Mouse (Mus musculus) embryo, embryonic 10.5 days (tissue): ENCODE results near the gene Ddx28.
"Not testable (repeated sequence)": the region's sequence is repeated elsewhere in the genome, so short reads cannot be mapped to it uniquely, and the experiment has no call there.

Experiments used
- DNase-seq: peaks from one replicate; pipeline ENCODE4 v3.0.0-alpha.2; 2015; ENCODE audit warnings: low spot score

The Ddx28 gene

DNA sequence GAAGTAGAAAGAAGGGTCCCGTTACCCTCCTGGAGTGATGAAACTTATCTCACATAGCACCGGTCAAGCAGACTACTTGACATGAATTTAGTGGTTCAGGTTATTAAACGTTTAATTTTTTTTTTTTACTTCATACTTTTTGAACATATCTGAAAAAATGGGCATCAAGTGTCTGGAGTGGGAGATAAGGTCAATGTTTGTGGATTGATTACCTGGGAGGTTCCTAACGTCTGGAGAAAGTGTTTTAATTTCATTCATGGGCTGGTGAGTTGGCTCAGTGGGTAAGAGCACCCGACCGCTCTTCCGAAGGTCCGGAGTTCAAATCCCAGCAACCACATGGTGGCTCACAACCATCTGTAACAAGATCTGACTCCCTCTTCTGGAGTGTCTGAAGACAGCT is 521 bp upstream of the Ddx28 start:
- not testable (repeated sequence) for DNase-seq

DNA sequence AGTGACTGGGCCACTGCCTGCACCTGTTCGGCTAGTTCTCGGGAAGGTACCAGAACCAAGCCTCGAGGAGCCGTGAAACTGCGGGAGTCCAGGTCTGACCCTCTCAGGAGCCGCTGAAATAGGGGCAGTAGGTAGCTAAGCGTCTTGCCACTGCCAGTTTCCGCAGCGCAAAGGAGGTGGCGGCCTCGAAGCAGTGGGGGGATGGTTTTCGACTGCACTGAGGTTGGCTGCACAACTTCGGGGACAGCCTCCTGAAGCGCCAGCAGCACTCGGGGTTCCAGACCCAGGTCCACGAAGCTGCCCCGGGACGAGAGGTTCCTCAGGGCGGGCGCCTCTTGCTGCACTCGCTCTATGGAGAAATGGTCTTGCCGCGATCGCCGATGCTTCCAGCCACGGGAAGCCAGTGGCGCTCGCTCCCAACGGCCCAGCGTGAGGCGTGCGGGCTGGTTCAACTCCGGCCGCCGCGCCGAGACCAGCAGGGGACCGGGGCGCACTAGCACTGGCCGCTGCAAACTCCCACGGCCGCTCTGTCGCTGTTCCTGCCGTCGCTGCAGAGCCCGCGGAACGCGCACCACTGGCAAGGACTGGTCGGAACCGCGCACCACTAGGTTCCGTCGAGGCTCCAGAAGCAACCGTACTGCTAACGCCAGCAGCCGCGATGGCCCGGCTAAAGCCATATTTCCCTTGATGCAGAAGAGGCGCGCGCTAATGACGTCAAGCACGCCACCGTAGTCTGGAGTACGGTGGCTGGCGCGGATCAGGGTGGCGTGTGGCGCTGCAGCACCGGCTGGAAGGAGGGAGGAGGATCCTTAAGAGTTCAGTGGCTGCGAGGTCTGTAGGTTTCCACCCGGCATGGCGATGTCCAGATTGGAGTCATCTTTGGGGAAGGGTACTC is 687 bp downstream of the Ddx28 start:
- DNase-seq, result peak; percentile 96

DNA sequence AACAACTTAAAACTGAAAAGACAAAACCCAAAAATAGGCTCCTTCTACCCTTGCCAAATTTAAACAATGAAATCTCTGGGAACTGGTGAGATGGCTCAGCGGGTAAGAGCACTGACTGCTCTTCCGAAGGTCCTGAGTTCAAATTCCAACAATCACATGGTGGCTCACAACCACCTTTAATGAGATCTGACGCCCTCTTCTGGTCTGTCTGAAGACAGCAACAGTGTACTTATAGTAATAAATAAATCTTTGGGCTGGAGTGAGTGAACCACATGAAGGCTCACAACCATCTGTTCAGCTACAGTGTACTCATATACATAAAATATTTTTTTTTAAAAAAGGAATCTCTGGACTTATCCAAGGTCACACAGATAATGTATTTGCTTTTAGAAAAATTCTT is 3.8 kb downstream of the Ddx28 start:
- DNase-seq, result not testable (repeated sequence)

DNA sequence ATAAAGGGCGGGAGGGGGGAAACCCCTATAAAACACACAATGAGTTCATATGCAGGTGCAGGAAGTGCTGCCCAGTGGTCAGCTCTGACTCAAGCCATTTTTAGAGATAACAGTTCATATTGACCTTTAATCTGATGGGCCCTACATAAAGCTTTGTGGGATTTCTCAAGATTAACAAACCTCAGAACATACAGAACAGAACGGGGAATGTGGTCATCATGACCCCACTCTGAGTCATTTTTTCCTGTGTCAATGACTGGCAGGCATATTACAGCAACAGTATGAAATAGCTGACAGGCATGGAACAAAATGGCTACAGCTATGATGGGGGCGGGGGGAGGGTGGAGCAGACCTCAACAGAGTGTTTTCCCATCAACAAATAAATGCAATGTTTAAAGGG is 4.5 kb downstream of the Ddx28 start:
- no peak for DNase-seq

DNA sequence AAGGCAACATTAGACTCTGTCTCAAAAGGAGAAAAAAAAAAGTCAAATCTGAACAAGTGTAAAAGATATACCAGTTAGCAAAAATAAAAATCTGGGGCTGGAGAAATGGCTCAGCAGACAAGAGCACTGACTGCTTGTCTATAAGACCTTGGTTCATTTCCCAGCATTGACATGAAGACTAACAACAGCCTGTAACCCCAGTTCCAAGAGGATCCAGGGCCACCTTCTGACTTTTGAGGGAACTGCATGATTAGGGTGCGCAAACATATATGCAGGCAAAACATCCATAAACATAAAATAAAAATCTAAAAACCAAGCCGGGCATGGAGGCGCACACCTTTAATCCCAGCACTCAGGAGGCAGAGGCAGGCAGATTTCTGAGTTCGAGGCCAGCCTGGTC is 5.3 kb downstream of the Ddx28 start:
- DNase-seq, result no peak

DNA sequence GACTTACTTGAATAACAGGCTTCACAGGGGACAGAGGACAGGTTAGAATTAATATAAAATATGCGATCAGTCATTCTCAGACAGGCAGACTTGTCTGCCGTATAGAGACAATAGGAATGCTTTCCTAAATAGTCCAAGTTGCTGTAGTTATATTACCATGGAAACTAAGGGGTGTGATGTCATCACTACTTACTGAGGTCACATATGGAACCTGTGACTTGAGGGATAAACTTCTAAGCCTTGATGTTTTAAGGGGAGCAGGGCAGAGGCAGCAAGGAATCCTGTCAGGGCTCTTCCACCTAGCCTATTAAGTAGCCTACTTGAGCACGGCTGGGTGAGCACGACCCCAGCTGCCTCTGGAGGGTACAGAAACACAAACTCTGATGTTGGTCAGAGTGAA is 5.8 kb downstream of the Ddx28 start, which contains the start of gene Dpep2nb:
Gene Dpep2nb (minus strand): TSS at position 101 of the 400 bp plus-strand sequence.
- DNase-seq, result no peak

DNA sequence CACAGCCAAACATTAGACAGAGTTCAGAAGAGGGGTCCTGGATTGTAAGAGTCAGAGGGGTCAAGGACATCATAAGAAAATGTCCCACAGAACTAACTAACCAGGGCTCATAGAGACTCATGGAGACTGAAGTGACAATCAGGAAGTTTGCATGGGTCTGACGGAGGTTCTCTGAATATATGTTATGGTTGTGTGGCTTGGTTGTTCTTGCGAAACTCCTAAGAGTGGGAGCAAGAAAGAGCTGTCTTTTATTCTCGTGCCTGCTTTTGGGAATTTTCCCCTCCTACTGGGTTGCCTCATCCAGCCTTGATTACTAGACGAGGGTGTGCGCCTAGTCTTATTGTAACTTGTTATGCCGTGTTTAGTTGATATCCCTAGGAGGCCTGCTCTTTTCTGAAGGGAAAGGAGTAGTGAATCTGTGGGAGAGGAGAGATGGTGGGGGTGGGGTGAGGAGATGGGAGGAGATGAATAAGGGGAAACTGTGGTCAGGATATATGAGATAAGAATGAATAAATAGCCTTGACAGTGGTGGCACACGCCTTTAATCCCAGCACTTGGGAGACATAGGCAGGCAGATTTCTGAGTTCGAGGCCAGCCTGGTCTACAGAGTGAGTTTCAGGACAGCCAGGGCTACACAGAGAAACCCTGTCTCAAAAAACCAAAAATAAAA is 7.0 kb downstream of the Ddx28 start:
- DNase-seq, result no peak

DNA sequence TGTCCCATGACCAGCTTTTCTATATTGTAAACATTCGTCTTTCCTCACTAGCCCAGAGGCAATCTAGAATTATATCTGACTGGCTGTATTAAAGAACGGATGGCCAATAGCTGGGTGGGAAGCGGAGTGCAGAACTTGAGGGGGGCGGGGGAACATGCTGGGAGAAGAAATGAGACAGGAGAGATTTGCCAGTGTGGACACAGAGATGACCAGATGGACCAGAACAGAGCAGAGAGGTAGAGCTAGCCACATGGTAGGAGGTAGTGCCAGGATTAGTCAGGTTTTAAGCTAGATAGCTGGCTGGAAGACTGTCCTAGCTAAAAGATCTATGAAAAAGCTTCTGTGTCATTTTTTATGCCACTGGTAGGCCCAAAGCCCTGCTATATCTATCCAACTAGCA is 9.8 kb downstream of the Ddx28 start:
- no peak for DNase-seq

DNA sequence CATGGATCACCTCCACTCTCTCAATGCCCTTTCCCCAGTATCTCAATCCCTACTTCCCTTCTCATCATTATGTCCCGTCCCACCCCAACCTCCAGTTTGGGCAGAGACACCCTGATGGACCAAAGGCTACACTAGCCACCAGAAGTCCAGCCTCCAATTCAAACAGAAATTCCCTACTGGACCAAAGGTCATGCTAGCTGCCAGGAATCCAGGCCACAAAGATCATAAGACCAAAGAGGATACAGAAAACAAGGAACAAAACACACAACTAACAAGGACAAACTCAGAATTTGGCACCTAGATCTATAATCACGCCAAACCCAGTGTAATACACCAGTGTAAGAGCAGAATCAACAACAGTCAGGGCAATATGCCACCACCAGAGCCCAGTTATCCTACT is 12.7 kb downstream of the Ddx28 start:
- DNase-seq, result no peak

DNA sequence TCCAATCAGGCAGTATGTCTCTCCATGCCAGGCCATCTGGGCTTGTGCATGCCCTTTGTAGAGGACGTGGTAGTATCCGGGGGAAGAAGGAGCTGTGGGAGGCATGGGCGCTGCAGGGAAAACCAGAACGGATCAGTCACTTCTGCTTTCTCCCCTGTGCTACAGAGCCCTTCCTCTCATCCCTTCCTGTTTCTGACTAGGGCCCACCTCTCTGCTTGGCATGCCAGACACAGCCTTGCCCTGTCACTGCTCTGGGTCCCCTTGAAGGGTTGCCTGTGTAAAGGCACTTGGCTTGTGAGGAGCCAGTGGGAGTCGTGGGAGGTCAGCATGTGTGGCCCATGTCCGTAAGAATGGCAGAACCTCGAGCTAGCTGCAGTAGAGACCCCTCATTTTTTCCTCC is 15.3 kb downstream of the Ddx28 start:
- DNase-seq, result no peak

DNA sequence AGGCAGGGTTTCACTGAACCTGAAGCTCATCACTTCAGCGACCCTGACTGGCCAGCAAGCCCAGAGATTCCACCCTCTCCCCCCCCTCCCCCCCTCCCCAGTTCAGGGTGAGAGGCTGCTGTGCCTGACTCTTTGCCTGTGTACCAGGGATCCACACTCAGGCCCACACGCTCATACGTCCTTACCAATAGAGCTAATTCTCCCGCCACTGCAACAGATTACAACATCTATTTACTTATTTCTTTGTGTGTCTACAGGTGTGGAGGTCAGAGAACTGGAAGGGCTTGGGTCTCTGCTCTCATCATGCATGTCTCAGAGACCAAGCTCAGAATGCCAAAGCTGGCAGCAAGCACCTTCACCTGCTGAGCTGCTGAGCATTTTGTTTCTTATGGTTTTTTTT is 18.5 kb downstream of the Ddx28 start:
- no peak for DNase-seq

DNA sequence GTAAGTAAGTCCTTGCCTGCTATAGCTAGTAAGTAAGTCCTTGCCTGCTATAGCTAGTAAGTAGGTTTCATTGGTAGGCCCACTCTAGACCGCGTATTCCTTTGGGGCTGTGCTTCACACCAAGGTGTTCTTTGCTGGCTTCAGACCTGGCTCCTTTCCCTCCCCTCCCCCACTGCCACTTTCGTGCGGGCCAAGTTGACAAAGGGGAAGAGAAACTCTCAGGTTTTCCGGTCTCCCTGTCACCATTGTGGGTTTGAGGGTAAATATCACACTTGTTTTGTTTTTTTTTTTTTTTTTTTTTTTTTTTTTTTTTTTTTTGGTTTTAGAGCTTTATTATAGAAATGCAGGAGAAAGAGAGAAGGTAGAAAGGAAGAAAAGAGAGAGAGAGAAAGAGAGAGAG is 19.2 kb downstream of the Ddx28 start:
- DNase-seq, result no peak

DNA sequence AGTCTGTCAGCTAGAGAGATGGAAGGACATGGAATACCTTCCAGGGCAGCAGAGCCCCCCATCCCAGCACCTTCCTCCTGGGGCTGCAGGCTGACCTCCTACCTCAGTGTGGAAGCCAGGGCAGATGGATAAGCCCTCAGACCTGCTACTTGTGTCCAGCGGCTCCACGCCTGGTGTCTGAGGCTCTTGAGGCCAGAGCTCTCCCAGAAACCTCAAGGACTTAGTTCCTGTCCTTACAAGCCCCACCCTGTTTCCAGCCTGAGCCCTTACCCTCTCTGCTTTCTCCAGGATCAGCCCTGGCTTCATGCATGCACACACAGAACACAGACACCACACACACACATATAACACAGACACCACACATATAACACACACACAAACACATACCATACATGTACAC is 20.1 kb downstream of the Ddx28 start:
- DNase-seq, result no peak

DNA sequence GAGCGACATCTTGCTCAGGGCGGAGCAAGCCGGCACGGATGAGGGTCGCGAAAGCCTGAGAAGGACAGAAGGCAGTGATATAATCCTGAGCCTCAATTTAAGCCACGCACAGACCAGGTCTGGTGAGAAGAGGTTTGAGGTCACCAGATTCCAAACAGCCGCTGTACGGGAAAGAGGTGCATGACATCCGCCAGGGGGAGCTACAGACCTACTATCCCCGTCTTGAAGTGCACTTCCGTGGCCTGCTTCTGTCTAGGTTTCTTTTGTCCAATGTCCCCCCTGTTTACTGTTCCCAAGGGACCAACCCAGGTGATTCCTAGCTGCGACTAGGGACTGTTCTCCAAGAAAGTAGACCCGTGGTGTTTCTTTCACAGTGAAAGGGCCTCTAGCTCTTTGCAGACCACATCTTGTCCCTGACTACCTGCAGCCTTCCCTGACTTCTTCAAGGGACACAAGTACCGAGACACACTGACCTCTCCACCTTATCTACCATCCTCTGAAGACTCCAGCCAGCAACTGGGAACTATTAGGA is 20.8 kb downstream of the Ddx28 start, which contains the start of gene Dus2:
Gene Dus2 (plus strand): TSS at position 482 of the 532 bp plus-strand sequence.
- DNase-seq, result peak; percentile 94

DNA sequence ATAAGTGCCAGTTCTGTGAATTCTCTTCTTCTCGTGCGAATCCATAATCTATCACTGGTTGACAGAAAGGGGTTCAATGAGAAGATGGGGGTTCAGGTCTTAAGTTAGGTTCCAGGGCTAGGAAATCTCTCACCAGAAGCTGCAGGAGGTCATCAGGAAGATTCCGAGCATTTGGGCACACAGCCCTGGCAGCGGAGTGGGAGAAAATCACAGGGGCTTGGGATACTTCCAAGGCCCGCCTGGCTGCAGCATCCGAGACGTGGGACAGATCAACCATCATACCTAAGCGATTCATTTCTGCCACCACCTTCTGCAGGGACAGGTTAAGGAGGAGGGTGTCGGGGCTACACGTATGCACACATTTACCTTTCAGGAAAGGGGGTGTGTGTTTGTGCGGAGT is 23.1 kb downstream of the Ddx28 start:
- DNase-seq, result no peak

DNA sequence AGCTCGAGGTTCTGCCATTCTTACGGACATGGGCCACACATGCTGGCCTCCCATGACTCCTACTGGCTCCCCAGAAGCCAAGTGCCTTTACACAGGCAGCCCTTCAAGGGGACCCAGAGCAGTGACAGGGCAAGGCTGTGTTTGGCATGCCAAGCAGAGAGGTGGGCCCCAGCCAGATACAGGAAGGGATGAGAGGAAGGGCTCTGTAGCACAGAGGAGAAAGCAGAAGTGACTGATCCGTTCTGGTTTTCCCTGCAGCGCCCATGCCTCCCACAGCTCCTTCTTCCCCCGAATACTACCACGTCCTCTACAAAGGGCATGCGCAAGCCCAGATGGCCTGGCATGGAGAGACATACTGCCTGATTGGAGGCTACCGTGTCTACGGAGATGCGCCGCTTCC is 28.3 kb downstream of the Ddx28 start:
- DNase-seq, result not testable (repeated sequence)

DNA sequence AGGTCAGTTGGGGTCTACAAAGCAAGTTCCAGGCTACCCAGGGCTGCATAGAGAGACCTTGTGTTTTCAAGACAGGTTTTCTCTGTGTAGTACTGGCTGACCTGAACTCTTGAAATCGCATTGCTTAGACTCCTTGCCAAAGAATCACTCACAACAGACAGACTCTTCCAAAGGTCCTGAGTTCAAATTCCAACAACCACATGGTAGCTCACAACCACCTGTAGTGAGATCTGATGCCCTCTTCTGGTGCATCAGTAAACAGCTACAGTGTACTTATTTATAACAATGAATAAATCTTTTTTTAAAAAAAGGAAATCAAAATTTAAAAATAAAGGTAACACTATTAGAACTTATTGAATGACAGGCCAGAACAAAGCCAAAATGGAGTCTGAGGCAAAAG is 30.5 kb downstream of the Ddx28 start:
- no peak for DNase-seq

DNA sequence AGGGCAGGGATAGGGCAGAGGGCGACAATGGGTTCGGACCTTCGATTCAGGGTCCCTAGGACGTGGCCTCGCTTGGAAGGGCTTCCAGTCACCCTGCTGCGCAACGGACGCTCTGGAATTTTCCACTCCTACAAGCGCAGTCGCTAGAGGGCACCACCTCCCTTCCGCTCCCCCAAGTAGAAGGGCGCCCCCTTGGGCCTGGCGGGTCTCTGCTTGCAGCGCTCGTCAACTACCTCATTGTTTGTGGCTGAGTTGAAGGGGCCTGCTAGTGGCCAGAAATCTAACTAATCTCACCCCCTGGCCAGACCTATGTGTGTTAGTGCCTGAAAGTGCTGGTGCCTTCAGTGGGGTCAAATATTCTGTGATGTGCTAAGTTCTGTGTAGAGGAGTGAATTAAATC is 32.4 kb downstream of the Ddx28 start, which contains the start of gene Dpep3:
Gene Dpep3 (minus strand): TSS at position 105 of the 400 bp plus-strand sequence.
- no peak for DNase-seq

DNA sequence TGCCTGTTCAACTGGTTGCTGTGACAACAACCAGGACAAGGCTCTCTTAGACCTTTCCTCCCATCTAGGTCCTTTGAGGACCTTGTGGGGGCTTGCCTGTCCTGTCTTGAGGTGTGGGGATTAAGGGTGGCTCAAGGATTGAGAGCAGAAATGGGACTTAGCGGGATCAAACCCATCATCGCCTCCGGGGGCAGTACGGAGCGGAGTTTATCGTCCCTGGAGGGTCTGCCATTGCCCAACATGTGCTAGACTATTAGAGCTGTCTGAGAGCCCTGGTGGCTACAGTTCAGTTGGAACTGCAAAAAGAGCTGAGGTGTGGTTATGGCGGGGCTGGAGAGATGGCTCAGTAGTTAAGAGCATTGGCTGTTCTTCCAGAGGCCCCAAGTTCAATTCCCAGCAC is 36.3 kb downstream of the Ddx28 start:
- DNase-seq, result peak; percentile 17

DNA sequence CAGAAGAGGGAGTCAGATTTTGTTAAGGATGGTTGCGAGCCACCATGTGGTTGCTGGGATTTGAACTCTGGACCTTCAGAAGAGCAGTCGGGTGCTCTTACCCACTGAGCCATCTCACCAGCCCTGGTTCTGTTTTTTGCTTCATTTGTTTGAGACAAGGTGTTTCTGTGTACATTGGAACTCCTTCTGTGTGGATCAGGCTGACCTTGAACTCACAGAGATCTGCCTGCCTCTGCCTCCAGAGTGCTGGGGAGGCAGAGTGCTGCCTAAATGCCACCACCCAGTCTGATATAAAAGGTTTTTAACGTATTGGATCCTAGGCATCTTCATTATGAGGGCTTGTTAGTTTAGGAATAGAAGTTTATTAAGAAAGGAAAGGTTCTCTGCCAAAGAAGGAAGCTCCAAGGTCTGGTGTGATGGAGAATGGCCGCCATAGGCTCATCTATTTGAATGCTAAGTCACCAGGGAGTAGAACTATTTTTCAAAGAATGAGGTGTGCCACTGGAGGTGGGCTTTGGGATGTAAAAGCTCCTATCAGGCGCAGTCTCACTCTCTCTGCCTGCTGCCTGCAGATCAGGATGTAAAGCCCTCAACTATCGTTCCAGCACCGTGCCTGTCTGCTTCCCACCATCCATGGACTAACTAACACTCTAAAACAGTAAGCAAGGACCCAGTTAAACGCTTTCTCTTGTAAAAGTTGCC is 40.5 kb downstream of the Ddx28 start:
- DNase-seq, result no peak

DNA sequence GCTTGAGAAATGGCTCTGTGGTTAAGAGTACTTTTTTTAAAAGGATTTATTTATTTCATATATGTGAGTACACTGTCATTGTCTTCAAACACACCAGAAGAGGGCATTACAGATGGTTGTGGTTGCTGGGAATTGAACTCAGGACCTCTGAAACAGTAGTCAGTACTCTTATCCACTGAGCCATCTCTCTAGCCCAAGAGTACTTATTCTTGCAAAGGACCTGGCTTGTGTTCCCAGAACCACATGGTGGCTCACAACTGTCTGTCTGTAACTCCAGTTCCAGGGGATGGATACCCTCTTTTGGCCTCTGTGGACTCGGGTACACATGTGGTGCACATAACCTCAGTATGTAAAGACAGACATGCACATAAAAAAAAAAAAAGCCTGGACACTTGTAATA is 42.3 kb downstream of the Ddx28 start:
- no peak for DNase-seq

DNA sequence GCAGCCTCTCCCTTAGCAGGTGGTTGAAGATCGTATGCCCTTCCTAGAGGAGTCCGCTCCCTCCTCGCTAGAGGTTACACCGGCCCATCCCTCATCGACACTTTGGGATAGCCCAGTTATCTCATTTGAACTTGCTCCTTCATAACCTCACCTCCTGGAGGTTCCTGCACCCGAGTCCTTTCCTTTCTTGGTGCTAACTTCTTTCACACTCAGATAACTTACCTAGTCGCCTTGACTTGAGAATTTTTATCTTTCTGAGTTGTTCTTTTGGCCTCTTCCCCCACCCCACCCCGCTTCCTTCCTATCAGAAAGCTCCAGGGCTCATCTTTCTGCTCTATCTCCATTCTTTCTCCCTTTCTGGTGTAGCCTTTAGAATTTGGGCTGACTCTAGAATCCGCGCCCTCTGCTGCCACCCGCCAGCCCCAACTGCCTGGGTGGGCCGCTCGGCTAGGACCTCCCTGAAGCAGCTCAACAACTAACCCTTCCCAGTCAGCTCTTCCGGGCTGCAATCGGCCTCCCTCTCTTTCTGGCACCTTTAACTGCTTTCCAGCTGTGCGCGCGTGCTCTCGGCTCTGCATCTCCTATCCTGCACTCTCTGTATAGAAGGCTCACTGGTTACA is 44.9 kb downstream of the Ddx28 start:
- peak; percentile 63 for DNase-seq
